Mouse (Mus musculus) kidney, postnatal 25 days (tissue): ENCODE data around the gene Utp14a.

Experiments
- DNase-seq, 2 experiments: peaks; one replicate each; pipeline ENCODE4 v3.0.0; 2021; ENCODE audit warnings: mixed read lengths in 2 of 2

Gene Utp14a

DNA sequence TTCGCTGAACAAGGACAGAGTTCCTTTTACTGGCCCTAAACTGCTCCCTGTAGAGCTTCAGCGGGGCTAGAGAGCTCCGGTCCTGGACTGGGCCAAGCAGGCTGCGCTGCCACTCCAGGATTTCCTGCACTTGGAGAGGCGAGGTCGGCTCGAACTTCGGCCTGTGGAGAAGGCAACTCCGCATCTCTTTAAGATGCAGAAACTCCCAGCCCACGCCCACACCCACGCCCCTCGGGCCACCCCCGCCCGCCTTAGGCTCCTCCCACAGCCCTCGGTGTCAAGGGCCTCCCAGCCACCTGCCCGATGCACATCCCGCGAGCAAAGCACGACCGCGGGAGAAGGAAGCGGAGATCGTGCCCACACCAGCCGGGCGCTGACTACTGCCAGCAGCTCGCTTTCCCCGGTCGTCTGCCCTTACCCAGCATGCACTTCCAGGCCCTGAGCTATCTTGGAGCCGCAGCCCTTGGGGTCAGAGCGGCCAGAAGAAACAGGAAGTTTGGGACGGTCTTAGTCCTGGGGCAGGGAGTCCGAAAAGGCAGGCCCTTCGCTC is 57.9 kb downstream of the Utp14a start:
- peak; percentile 83 to 93 for DNase-seq

DNA sequence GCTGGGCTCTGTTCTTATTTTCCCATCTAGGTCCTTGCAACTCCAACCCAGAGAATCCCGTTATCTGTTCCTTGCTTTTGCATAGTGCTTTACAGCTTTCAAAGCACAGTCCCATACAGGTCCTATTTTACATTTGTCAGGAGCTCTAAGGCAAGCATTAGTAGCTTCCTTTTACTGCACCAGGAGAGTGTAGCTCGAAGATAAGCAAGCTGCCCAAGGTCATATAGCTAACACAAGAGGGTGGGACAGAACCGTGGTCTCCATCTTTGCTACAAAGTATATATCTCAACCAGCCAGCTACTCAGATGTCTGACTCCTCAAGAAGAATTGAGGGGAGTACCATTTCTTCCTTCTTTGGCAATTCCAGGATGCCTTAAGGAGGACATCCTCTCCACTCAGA is 60.8 kb downstream of the Utp14a start:
- DNase-seq: no peak

DNA sequence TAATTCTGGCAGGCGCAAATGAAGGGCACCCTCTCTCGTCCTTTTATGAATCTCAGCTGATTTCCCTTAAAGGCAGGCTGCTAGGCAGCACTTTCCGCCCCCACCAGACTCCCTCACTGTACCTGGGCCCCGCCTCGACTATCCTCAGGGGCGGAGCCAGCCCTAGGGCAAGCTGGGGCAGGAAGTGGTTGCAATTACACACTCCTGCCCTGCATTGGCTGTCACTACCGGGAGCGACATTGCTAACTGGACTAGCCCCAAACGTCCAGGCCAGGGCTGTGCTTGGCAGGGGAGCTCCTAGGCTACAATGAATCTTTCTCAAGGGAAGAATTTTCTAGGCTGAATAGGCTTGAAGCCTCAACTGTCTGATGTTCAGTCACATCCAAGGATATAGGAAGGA is 61.5 kb downstream of the Utp14a start:
- peak in 1 of 2 experiments; percentile 59 for DNase-seq
